Mouse (Mus musculus): ENCODE results near the gene Epha6.

DNA sequence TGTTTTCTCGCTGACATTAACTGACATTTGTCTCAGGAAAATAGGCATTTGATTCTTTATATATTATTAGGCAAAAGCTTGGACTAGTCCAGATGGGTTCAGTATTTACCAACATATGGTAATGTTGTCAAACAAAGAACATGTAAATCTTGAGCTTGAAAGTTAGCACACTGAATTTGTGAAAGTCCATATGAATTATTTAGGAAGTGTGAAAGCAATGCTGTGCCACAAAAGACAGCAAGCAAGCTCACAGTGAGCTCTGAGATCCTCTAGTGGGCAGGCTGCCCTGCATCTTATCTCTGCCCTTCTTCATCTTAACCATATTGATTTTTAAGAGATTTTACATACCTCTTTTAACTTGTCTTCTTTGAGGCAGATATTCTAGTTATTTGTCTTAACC lies 510.0 kb downstream of the Epha6 start:
- TF ChIP-seq POLR2A (IDR thresholded peaks at IDR 0.05; ENCODE audit: borderline replicate concordance, extremely low read depth, low read depth, low read length) (no peak), CTCF (IDR thresholded peaks at IDR 0.05; ENCODE audit: insufficient read depth, low read length) (no peak)

Measured in lung, adult 2 months (tissue).